Mouse (Mus musculus) neural tube, embryonic 12.5 days (tissue): Measurements from ENCODE around the gene Celf1. TPM values are rescaled to one million over a fixed set of nuclear protein-coding genes. Genes with fewer than 3 reads are reported as not detected.

ENCODE experiments used
- ATAC-seq: fragments of 200-750 bp; cut with Nextera tagmentation; 2 replicates; pipeline ENCODE4 v1.8.0; 2017; ENCODE audit warnings: low read depth, mild to moderate bottlenecking, moderate TSS enrichment, moderate library complexity; ENCODE audit not compliant: low FRiP score
- H3K27ac ChIP-seq: fragments of 300-500 bp; sonication (generic); 2 replicates; pipeline ENCODE4 v1.5.1; 2016
- H3K27me3 ChIP-seq: fragments of 300-500 bp; sonication (generic); replicated peaks from 2 replicates; pipeline ENCODE4 v1.6.1; 2016; ENCODE audit warnings: mild to moderate bottlenecking
- H3K36me3 ChIP-seq: fragments of 300-500 bp; sonication (generic); 2 replicates; pipeline ENCODE4 v1.6.1; 2016; ENCODE audit warnings: mild to moderate bottlenecking
- H3K4me1 ChIP-seq: fragments of 300-500 bp; sonication (generic); 2 replicates; pipeline ENCODE4 v1.6.1; 2016
- H3K4me2 ChIP-seq: fragments of 300-500 bp; sonication (generic); replicated peaks from 2 replicates; pipeline ENCODE4 v1.6.1; 2016; ENCODE audit warnings: mild to moderate bottlenecking
- H3K4me3 ChIP-seq: fragments of 300-500 bp; sonication (generic); 2 replicates; pipeline ENCODE4 v1.5.1; 2016
- H3K9ac ChIP-seq: fragments of 300-500 bp; sonication (generic); 2 replicates; pipeline ENCODE4 v1.6.1; 2016; ENCODE audit warnings: mild to moderate bottlenecking
- H3K9me3 ChIP-seq: fragments of 300-500 bp; sonication (generic); 2 replicates; pipeline ENCODE4 v1.6.1; 2016; ENCODE audit warnings: mild to moderate bottlenecking
- WGBS: fragments of 180-500 bp; shearing (Covaris S2); methylation state at CpG from one replicate; pipeline ENCODE4 v1.1.7; 2016; 5-methylcytosine and 5-hydroxymethylcytosine counted together
- polyA plus RNA-seq: library from polyadenylated mRNA; unstranded; fragments of >200 nt; fragmentation: Nextera tagmentation; extraction: Ambion mirVana; gene quantifications from 2 replicates; pipeline ENCODE4 v1.2.1, GENCODE M21; 2016

The Celf1 gene
- polyA plus RNA-seq, 1 experiment from 2014 or later = 143 TPM

GRCm38 (mm10) chr2:90916560-90917232, 23.5 kb upstream of the Celf1 start:
- peak overlapping the region; percentile 69 for H3K4me2 ChIP-seq
- peak overlapping the region; percentile 68; the same call in 1 of the 2 replicates for H3K27ac ChIP-seq
- peak overlapping the region; percentile 96 for H3K9ac ChIP-seq
- peaks cover 19% of the 10 kb centered on the region for H3K4me1 ChIP-seq
- H3K27me3 ChIP-seq = no peaks in the 10 kb centered on the region
- H3K9me3 ChIP-seq = no peaks in the 10 kb centered on the region
- 38% methylated on average over 7 of the region's 7 CpGs for WGBS
- peak; percentile 22 for ATAC-seq
- H3K4me3 ChIP-seq = peak overlapping the region; percentile 74
- peaks cover 22% of the 10 kb centered on the region for H3K36me3 ChIP-seq

GRCm38 (mm10) chr2:90917233-90917998, 22.8 kb upstream of the Celf1 start:
- no peaks in the 10 kb centered on the region for H3K9me3 ChIP-seq
- ATAC-seq = peak; percentile 91

DNA sequence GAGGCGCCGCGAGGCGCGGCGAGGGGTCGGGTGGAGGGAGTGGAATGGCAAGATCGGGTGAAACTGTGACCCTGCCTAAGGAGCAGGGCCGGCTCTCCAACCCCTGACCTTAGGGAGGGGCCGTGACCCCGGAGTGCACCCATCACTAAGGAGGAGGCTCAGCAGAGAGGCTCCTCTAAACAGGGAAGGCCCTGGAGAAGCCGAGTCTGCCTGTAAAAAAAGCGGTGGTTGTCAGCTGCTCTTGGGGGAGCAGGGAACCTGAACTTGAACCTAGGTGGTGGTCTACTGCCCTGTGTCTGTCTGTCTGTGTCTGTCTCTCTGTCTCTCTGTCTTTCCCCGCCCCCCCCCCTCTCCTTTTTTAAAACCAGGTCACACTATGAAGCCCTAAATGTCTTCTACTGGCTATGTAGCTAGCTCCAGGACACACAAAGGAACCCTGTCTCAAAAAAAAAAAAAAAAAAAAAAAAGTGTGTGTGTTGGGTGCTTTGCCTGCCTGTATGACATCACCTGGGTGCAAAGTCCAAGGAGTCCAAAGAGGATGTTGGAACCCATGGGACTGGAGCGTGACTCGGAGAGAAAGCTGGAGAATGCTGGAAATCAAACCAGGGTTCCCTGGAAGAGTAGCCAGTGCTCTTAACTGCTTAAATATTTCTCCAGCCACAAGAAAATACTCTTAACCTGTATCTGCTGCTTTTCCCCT, 22.0 kb upstream of the Celf1 start:
- Histone ChIP-seq H3K9ac (peak overlapping the region; percentile 96), H3K4me3 (peak overlapping the region; percentile 74), H3K4me2 (peak overlapping the region; percentile 69), H3K36me3 (peaks cover 10% of the 10 kb centered on the region), H3K4me1 (peaks cover 19% of the 10 kb centered on the region), H3K27ac (peak overlapping the region; percentile 68), H3K9me3 (no peaks in the 10 kb centered on the region), H3K27me3 (no peaks in the 10 kb centered on the region)
- 12% methylated on average over 16 of the region's 16 CpGs for WGBS
- ATAC-seq = peak; percentile 69

More at GRCm38 (mm10) chr2:90917233-90917998, 22.8 kb upstream of the Celf1 start:
- WGBS = under 1% methylated on average over 70 of the region's 73 CpGs
- H3K36me3 ChIP-seq = peaks cover 17% of the 10 kb centered on the region
- H3K27ac ChIP-seq = peak overlapping the region; percentile 68
- H3K9ac ChIP-seq = peak overlapping the region; percentile 96
- peak overlapping the region; percentile 74 for H3K4me3 ChIP-seq
- peak overlapping the region; percentile 69 for H3K4me2 ChIP-seq
- peaks cover 19% of the 10 kb centered on the region for H3K4me1 ChIP-seq
- no peaks in the 10 kb centered on the region for H3K27me3 ChIP-seq

- no peaks in the 10 kb centered on the region for H3K27me3 ChIP-seq
- no peak overlapping the region for H3K4me2 ChIP-seq
- H3K9me3 ChIP-seq = no peaks in the 10 kb centered on the region
- no peak for ATAC-seq
- H3K9ac ChIP-seq = no peak overlapping the region
- H3K4me1 ChIP-seq = peaks cover 8% of the 10 kb centered on the region
- H3K27ac ChIP-seq = no peak overlapping the region
- WGBS = 95% methylated on average over 1 of the region's 1 CpGs
- no peaks in the 10 kb centered on the region for H3K36me3 ChIP-seq
- H3K4me3 ChIP-seq = no peak overlapping the region
Measured at GRCm38 (mm10) chr2:90921178-90921577, 19.0 kb upstream of the Celf1 start.

DNA sequence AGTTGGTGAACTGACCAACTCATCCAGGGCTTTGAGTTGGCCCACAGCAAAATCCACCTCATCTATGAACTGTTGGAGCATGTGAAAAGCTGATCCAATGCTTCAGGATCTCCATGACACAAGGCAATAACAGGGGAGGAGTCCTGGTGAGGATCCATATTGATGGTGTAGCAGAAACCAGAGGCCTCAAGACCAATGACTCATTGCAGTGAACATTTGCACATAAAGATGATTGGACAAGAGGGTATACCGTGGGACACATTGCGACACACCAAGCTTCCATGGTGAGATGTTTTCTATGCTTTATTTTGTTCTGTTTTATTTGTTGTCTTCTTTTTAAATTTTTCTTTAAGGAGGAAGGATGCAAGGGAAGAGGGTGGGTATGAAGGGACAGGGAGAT, 17.5 kb upstream of the Celf1 start:
- ATAC-seq = no peak
- Histone ChIP-seq H3K36me3 (no peaks in the 10 kb centered on the region), H3K9me3 (no peaks in the 10 kb centered on the region), H3K27ac (no peak overlapping the region), H3K4me2 (no peak overlapping the region), H3K27me3 (no peaks in the 10 kb centered on the region), H3K4me3 (no peak overlapping the region), H3K4me1 (no peaks in the 10 kb centered on the region), H3K9ac (no peak overlapping the region)
- WGBS = 90% methylated on average over 2 of the region's 2 CpGs

GRCm38 (mm10) chr2:90928566-90928965, 11.6 kb upstream of the Celf1 start:
- H3K9ac ChIP-seq = no peak overlapping the region
- 90% methylated on average over 13 of the region's 13 CpGs for WGBS

GRCm38 (mm10) chr2:90931829-90932228, 8.4 kb upstream of the Celf1 start:
- ATAC-seq = no peak
- Histone ChIP-seq H3K9ac (no peak overlapping the region), H3K9me3 (no peaks in the 10 kb centered on the region), H3K27ac (no peak overlapping the region), H3K4me3 (no peak overlapping the region), H3K4me2 (no peak overlapping the region), H3K4me1 (no peaks in the 10 kb centered on the region), H3K27me3 (no peaks in the 10 kb centered on the region), H3K36me3 (no peaks in the 10 kb centered on the region)
- WGBS = 79% methylated on average over 8 of the region's 8 CpGs

More at GRCm38 (mm10) chr2:90928566-90928965, 11.6 kb upstream of the Celf1 start:
- Histone ChIP-seq H3K4me2 (no peak overlapping the region), H3K4me1 (no peaks in the 10 kb centered on the region), H3K9me3 (no peaks in the 10 kb centered on the region), H3K27ac (no peak overlapping the region), H3K27me3 (no peaks in the 10 kb centered on the region), H3K36me3 (no peaks in the 10 kb centered on the region), H3K4me3 (no peak overlapping the region)
- ATAC-seq = no peak

DNA sequence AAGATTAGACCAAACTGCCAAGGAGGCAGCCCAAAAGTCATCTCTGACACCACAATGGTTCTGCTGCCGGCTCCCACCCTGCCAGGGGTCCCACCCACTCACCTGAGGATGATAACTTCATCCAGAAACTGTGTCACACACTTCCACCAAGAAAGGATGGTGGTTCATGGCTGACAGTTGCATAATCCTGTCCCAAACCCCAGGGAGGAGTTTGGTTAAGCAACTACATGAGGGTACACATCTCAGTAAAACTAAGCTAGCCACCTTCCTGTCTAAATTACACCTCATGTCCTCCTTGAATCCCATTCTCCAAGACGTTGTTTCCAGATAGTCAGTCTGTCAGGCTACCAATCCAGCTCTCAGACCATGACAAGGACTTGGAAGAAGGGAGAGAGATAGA, 7.9 kb upstream of the Celf1 start:
- H3K27me3 ChIP-seq = no peaks in the 10 kb centered on the region
- H3K27ac ChIP-seq = no peak overlapping the region
- no peaks in the 10 kb centered on the region for H3K9me3 ChIP-seq
- H3K36me3 ChIP-seq = no peaks in the 10 kb centered on the region
- no peak overlapping the region for H3K4me2 ChIP-seq
- H3K9ac ChIP-seq = no peak overlapping the region
- H3K4me1 ChIP-seq = no peaks in the 10 kb centered on the region
- ATAC-seq = no peak
- no peak overlapping the region for H3K4me3 ChIP-seq
- WGBS = 76% methylated on average over 2 of the region's 2 CpGs

- Histone ChIP-seq H3K4me3 (no peak overlapping the region), H3K36me3 (no peaks in the 10 kb centered on the region), H3K4me1 (peaks cover 23% of the 10 kb centered on the region), H3K27ac (no peak overlapping the region), H3K27me3 (no peaks in the 10 kb centered on the region), H3K4me2 (no peak overlapping the region), H3K9ac (no peak overlapping the region), H3K9me3 (no peaks in the 10 kb centered on the region)
- ATAC-seq = no peak
- WGBS = 76% methylated on average over 3 of the region's 3 CpGs
Measured at GRCm38 (mm10) chr2:90938362-90938761, 1.8 kb upstream of the Celf1 start.

GRCm38 (mm10) chr2:90939750-90940149, 432 bp upstream of the Celf1 start:
- ATAC-seq = peak; percentile 41
- Histone ChIP-seq H3K4me2 (peak overlapping the region; percentile 84), H3K9me3 (no peaks in the 10 kb centered on the region), H3K4me3 (peak overlapping the region; percentile 98), H3K36me3 (no peaks in the 10 kb centered on the region), H3K27ac (peak overlapping the region; percentile 91; the same call in 1 of the 2 replicates), H3K27me3 (no peaks in the 10 kb centered on the region), H3K4me1 (peaks cover 25% of the 10 kb centered on the region), H3K9ac (peak overlapping the region; percentile 98)
- WGBS = 52% methylated on average over 8 of the region's 8 CpGs

DNA sequence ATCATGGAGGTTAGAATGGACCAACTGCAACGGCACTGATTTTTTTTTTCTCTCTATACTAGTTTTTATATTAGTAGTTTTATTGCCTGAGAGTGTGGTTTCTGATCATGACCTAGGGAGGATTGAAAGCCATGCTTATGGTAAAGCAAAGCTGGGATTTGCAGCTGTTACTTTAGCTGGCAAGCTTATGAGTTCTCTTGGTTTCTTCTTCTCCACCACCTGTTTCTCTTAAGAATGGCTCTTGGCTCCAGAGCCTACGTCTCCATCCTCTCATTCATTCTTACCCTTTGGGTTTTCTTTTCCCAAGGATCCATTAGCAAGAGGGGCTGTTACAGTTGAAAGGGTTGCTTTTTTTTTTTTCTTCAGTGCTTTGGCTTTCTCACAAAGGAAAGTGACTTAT, 1.6 kb downstream of the Celf1 start:
- peak overlapping the region; percentile 84 for H3K4me2 ChIP-seq
- no peaks in the 10 kb centered on the region for H3K36me3 ChIP-seq
- no peak overlapping the region for H3K9ac ChIP-seq
- no peak for ATAC-seq
- peaks cover 25% of the 10 kb centered on the region for H3K4me1 ChIP-seq
- H3K9me3 ChIP-seq = no peaks in the 10 kb centered on the region
- no peak overlapping the region for H3K27ac ChIP-seq
- WGBS = 45% methylated on average over 2 of the region's 2 CpGs
- no peaks in the 10 kb centered on the region for H3K27me3 ChIP-seq
- H3K4me3 ChIP-seq = peak overlapping the region; percentile 98; the same call in 1 of the 2 replicates

DNA sequence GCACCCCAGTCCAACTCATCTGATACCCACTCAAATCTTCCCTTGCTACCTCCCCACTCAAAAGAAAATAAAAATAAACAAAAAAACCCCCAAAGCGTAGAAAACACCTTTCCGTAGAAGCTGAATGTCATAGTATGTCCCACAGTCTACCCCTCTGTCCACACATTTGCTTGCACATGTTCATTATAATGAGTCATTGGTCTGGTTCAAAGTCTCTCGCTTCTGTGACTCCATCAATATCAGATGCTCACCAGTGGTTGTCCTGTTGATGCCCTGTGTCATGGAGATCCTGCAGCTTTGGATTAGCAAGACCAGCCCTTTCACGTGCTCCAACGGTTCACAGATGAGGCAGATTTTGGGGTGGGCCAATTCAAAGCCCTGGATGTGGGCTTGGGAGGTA, 10.0 kb downstream of the Celf1 start:
- no peak overlapping the region for H3K27ac ChIP-seq
- ATAC-seq = no peak
- 92% methylated on average over 5 of the region's 5 CpGs for WGBS
- H3K9ac ChIP-seq = no peak overlapping the region
- no peak overlapping the region for H3K4me3 ChIP-seq
- H3K9me3 ChIP-seq = no peaks in the 10 kb centered on the region
- no peaks in the 10 kb centered on the region for H3K36me3 ChIP-seq
- H3K27me3 ChIP-seq = no peaks in the 10 kb centered on the region
- H3K4me2 ChIP-seq = no peak overlapping the region
- peaks cover 6% of the 10 kb centered on the region for H3K4me1 ChIP-seq
